Mouse (Mus musculus): ENCODE measurements at regions not wholly inside any gene's neighbourhood (a gene's known extent, or its start where the extent isn't known, plus 50 kb on each side); places are given as distances from the start of the nearest gene placed in this dataset.

DNA sequence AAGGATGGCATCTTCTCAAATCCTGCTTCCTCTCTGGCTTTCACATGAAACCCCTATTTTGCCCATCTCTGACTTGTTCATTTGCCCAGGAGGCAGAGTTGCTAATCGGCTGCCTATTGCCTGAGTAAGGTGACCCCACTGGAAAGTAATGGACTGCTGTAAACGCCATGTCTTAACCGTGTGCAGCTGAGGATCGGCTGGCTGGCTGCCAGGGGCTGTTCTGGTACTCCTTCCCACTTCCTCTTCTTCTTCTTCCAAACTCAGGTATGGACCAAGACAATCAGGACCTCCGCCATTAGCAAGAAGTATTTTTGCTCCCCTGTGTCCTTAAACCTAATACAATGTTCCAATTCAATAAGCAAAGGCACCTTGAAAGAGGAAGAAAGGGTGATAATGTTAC, 177.6 kb upstream of the Spaca1 start (continued):
- TF ChIP-seq TAL1 (IDR thresholded peaks at IDR 0.05; ENCODE audit: low read length) (no peak), ELF1 (IDR thresholded peaks at IDR 0.05; ENCODE audit: low read depth, low read length) (no peak)

DNA sequence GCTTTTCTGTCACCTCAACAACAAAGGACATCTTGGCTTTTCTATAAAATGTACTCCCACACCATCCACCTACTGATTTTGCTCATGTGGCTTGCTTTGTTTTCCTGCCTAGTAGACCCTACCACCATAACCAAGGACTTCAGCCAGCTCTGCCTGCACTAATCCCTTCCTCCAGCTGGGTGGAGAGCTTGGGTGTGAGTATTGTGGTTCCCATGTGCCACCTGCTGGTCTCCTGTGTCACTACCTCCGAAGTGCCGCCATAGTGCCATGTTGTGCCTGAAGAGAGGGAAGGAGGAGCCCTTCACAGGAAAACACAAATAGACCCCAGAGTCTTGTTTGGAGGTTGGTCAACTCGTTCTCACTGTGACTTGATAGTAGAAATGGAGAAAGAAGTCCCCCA, 181.3 kb upstream of the Spaca1 start:
- Histone ChIP-seq H3K36me3 (ENCODE audit: control insufficient read depth in 1 of 2, insufficient read depth in 2 of 2, low read length in 2 of 2) (no peaks in the 10 kb centered on the region), H3K27ac (ENCODE audit: control insufficient read depth, low read depth, low read length) (no peak overlapping the region), H3K4me1 (ENCODE audit: control insufficient read depth in 1 of 2, insufficient read depth in 2 of 2, low read length in 2 of 2) (no peaks in the 10 kb centered on the region), H3K9me3 (replicated peaks; ENCODE audit: insufficient read depth, low read length) (no peaks in the 10 kb centered on the region), H3K9ac (ENCODE audit: control insufficient read depth, low read depth, low read length, poor library complexity, severe bottlenecking) (no peak overlapping the region), H3K27me3 (ENCODE audit: control insufficient read depth in 1 of 2, insufficient read depth in 2 of 2, low read length in 2 of 2) (no peaks in the 10 kb centered on the region), H3K4me3 (ENCODE audit: control insufficient read depth in 1 of 2, insufficient read depth in 1 of 2, low read depth in 2 of 2, low read length in 2 of 2) (no peak overlapping the region), H3K79me2 (ENCODE audit: control insufficient read depth, insufficient read depth, low read length, poor library complexity) (no peaks in the 10 kb centered on the region)
- TF ChIP-seq TCF12 (IDR thresholded peaks at IDR 0.05; ENCODE audit: low read depth, low read length) (no peak), RAD21 (IDR thresholded peaks at IDR 0.05; ENCODE audit: low read depth, low read length) (peak; percentile 84), SMC3 (IDR thresholded peaks at IDR 0.05; ENCODE audit: low read depth, low read length) (peak; percentile 87), CHD2 (IDR thresholded peaks at IDR 0.05; ENCODE audit: low read length) (no peak), ZC3H11A (IDR thresholded peaks at IDR 0.05; ENCODE audit: low read depth, low read length) (peak; percentile 62), CTCF (IDR thresholded peaks at IDR 0.05 in 2 of 3, conservative IDR thresholded peaks at IDR 0.05 in 1 of 3; ENCODE audit: control insufficient read depth in 1 of 3, insufficient read depth in 1 of 3, low read depth in 2 of 3, low read length in 3 of 3, poor library complexity in 1 of 3, severe bottlenecking in 1 of 3) (peak; percentile 49 to 84 (median 79); a peak in 5 of 6 replicates), MYB (IDR thresholded peaks at IDR 0.05; ENCODE audit: low read depth, low read length) (no peak)
- DNase-seq (ENCODE audit: low read depth, low spot score) = peak; percentile 55

- H3K27me3 ChIP-seq (ENCODE audit: control insufficient read depth in 1 of 2, insufficient read depth in 2 of 2, low read length in 2 of 2) = no peaks in the 10 kb centered on the region
- no peak for DNase-seq (ENCODE audit: low read depth, low spot score)
- no peak overlapping the region for H3K4me3 ChIP-seq (ENCODE audit: control insufficient read depth in 1 of 2, insufficient read depth in 1 of 2, low read depth in 2 of 2, low read length in 2 of 2)
- H3K79me2 ChIP-seq (ENCODE audit: control insufficient read depth, insufficient read depth, low read length, poor library complexity) = no peaks in the 10 kb centered on the region
- H3K36me3 ChIP-seq (ENCODE audit: control insufficient read depth in 1 of 2, insufficient read depth in 2 of 2, low read length in 2 of 2) = no peaks in the 10 kb centered on the region
- H3K27ac ChIP-seq (ENCODE audit: control insufficient read depth, low read depth, low read length) = no peak overlapping the region
- H3K9ac ChIP-seq (ENCODE audit: control insufficient read depth, low read depth, low read length, poor library complexity, severe bottlenecking) = no peak overlapping the region
- no peak for TF ChIP-seq CTCF (IDR thresholded peaks at IDR 0.05 in 2 of 3, conservative IDR thresholded peaks at IDR 0.05 in 1 of 3; ENCODE audit: control insufficient read depth in 1 of 3, insufficient read depth in 1 of 3, low read depth in 2 of 3, low read length in 3 of 3, poor library complexity in 1 of 3, severe bottlenecking in 1 of 3)
- no peak for TF ChIP-seq JUND (IDR thresholded peaks at IDR 0.05; ENCODE audit: low read depth, low read length)
- no peak for TF ChIP-seq SMC3 (IDR thresholded peaks at IDR 0.05; ENCODE audit: low read depth, low read length)
- TF ChIP-seq ZNF384 (IDR thresholded peaks at IDR 0.05; ENCODE audit: low read depth, low read length) = no peak
- TF ChIP-seq ETS1 (IDR thresholded peaks at IDR 0.05; ENCODE audit: low read depth, low read length) = no peak
- TF ChIP-seq HCFC1 (IDR thresholded peaks at IDR 0.05; ENCODE audit: low read depth, low read length) = no peak
- no peak for TF ChIP-seq USF2 (IDR thresholded peaks at IDR 0.05; ENCODE audit: borderline replicate concordance in 1 of 2, insufficient read depth in 1 of 2, low read depth in 1 of 2, low read length in 2 of 2)
- TF ChIP-seq USF1 (IDR thresholded peaks at IDR 0.05; ENCODE audit: low read depth, low read length) = no peak
- TF ChIP-seq RCOR1 (IDR thresholded peaks at IDR 0.05; ENCODE audit: low read depth, low read length) = no peak
- no peaks in the 10 kb centered on the region for H3K9me3 ChIP-seq (replicated peaks; ENCODE audit: insufficient read depth, low read length)
- no peaks in the 10 kb centered on the region for H3K4me1 ChIP-seq (ENCODE audit: control insufficient read depth in 1 of 2, insufficient read depth in 2 of 2, low read length in 2 of 2)
Observed at GRCm38 (mm10) chr4:34234204-34234603, 184.2 kb upstream of the Spaca1 start.
